Mouse (Mus musculus) C2C12 (cell line): ENCODE results near the gene Mgat4a.

Experiments
- CEBPB ChIP-seq: IDR thresholded peaks from one replicate; pipeline ENCODE4 v1.6.1; 2011; ENCODE audit warnings: low read depth, mild to moderate bottlenecking, control low read depth, moderate library complexity
- CTCF ChIP-seq: IDR thresholded peaks from one replicate; pipeline ENCODE4 v1.5.1; 2011; ENCODE audit not compliant: control insufficient read depth, insufficient read depth, insufficient read length
- FOSL1 ChIP-seq: IDR thresholded peaks from one replicate; pipeline ENCODE4 v1.8.0; 2011; ENCODE audit warnings: mild to moderate bottlenecking, low read length; ENCODE audit not compliant: poor library complexity, insufficient read depth, severe bottlenecking
- MAX ChIP-seq: IDR thresholded peaks from one replicate; pipeline ENCODE4 v1.6.1; 2011; ENCODE audit warnings: mild to moderate bottlenecking, control low read depth
- MYOD1 ChIP-seq: IDR thresholded peaks from one replicate; pipeline ENCODE4 v1.6.1; 2011; ENCODE audit warnings: low read depth; ENCODE audit not compliant: control insufficient read depth, insufficient read length
- MYOG ChIP-seq: IDR thresholded peaks from one replicate; pipeline ENCODE4 v1.6.1; 2011; ENCODE audit not compliant: control insufficient read depth, insufficient read length; ENCODE audit errors: extremely low read depth
- USF1 ChIP-seq: IDR thresholded peaks from one replicate; pipeline ENCODE4 v1.6.1; 2011; ENCODE audit warnings: low read depth, mild to moderate bottlenecking, control low read depth, moderate library complexity

GRCm38 (mm10) chr1:37475312-37475711 lies 65.5 kb downstream of the Mgat4a start:
- TF ChIP-seq CTCF (no peak), CEBPB (no peak), MYOG (no peak), USF1 (no peak), FOSL1 (no peak), MAX (no peak), MYOD1 (no peak)
